Mouse (Mus musculus) forebrain, embryonic 14.5 days (tissue): ENCODE data around the gene Hist1h4b. TPM values are rescaled to one million over a fixed set of nuclear protein-coding genes. Genes with fewer than 3 reads are reported as not detected.
A peak's percentile ranks its signal among the peaks of the same experiment; 100 is the strongest.

Experiments
- ATAC-seq: fragments of 200-750 bp; cut with Nextera tagmentation; 2 replicates; pipeline ENCODE4 v1.8.0; 2017; ENCODE audit warnings: mild to moderate bottlenecking, moderate library complexity
- DNase-seq: peaks from one replicate; pipeline ENCODE4 v3.0.0-alpha.2; 2015; ENCODE audit warnings: low spot score
- H3K27ac ChIP-seq: fragments of 300-500 bp; sonication (generic); 2 replicates; pipeline ENCODE4 v1.5.1; 2014; ENCODE audit warnings: low read depth, mild to moderate bottlenecking, control low read depth, low read length, moderate library complexity
- H3K27me3 ChIP-seq: fragments of 300-500 bp; sonication (generic); replicated peaks from 2 replicates; pipeline ENCODE4 v1.6.1; 2014; ENCODE audit warnings: low read length, control low read depth, mixed read lengths; ENCODE audit not compliant: control insufficient read depth, insufficient read depth
- H3K36me3 ChIP-seq: fragments of 300-500 bp; sonication (generic); 2 replicates; pipeline ENCODE4 v1.6.1; 2014; ENCODE audit warnings: low read length, control low read depth; ENCODE audit not compliant: control insufficient read depth, insufficient read depth
- H3K4me1 ChIP-seq: fragments of 300-500 bp; sonication (generic); 2 replicates; pipeline ENCODE4 v1.6.1; 2014; ENCODE audit warnings: antibody characterized with exemption, low read length, control low read depth; ENCODE audit not compliant: control insufficient read depth, insufficient read depth
- H3K4me2 ChIP-seq: fragments of 300-500 bp; sonication (generic); 2 replicates; pipeline ENCODE4 v1.6.1; 2014; ENCODE audit warnings: mild to moderate bottlenecking, control low read depth, low read length
- H3K4me3 ChIP-seq: fragments of 300-500 bp; sonication (generic); 2 replicates; pipeline ENCODE4 v1.5.1; 2014; ENCODE audit warnings: low read depth, low read length, control low read depth
- H3K9ac ChIP-seq: fragments of 300-500 bp; sonication (generic); 2 replicates; pipeline ENCODE4 v1.6.1; 2014; ENCODE audit warnings: mild to moderate bottlenecking, low read length, control low read depth, moderate library complexity
- H3K9me3 ChIP-seq: fragments of 300-500 bp; sonication (generic); replicated peaks from 2 replicates; pipeline ENCODE4 v1.6.1; 2016; ENCODE audit warnings: low read length, control low read depth, mixed read lengths; ENCODE audit not compliant: control insufficient read depth
- WGBS: fragments of 180-500 bp; shearing (Covaris S2); extraction: QIAGEN DNeasy Blood & Tissue Kit; methylation state at CpG from one replicate; pipeline ENCODE4 v1.1.7; 2014; 5-methylcytosine and 5-hydroxymethylcytosine counted together
- polyA plus RNA-seq: library from polyadenylated mRNA; unstranded; fragments of >200 nt; fragmentation: Nextera tagmentation; extraction: Ambion mirVana; gene quantifications from 2 replicates; pipeline ENCODE4 v1.2.1, GENCODE M21; 2014

Gene Hist1h4b
- polyA plus RNA-seq, 1 experiment from 2014 or later: 4.7 TPM

DNA sequence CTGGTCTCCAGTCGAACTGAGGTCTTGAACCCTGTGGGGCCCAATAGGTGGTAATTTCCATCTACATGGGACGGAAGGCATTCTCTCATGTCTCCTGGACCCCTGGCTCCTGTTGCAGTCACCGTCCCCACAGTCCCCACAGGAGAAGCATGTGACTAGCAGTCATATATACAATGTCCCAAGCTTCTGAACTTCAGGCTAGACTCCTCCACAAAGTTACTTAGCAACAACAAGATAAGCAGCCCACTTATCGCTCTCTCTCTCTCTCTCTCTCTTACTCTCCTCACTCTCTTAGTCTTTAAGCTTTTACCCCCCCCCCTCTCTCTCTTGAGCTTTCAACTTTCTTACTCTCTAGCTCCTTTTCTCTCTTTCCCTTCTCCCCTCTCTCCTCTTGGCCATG lies 32.6 kb upstream of the Hist1h4b start:
- DNase-seq (no peak), ATAC-seq (no peak)
- H3K9ac ChIP-seq: no peak overlapping the region
- no peaks in the 10 kb centered on the region for H3K27me3 ChIP-seq
- H3K4me3 ChIP-seq: no peak overlapping the region
- no peaks in the 10 kb centered on the region for H3K4me1 ChIP-seq
- 92% methylated on average over 4 of the region's 4 CpGs for WGBS
- H3K4me2 ChIP-seq: no peak overlapping the region
- no peaks in the 10 kb centered on the region for H3K36me3 ChIP-seq
- H3K27ac ChIP-seq: no peak overlapping the region
- H3K9me3 ChIP-seq: no peaks in the 10 kb centered on the region

- no peak overlapping the region for H3K4me3 ChIP-seq
- ATAC-seq (no peak), DNase-seq (no peak)
- no peaks in the 10 kb centered on the region for H3K9me3 ChIP-seq
- no peak overlapping the region for H3K27ac ChIP-seq
- no peaks in the 10 kb centered on the region for H3K27me3 ChIP-seq
- H3K36me3 ChIP-seq: no peaks in the 10 kb centered on the region
- H3K4me1 ChIP-seq: no peaks in the 10 kb centered on the region
- no peak overlapping the region for H3K9ac ChIP-seq
- H3K4me2 ChIP-seq: no peak overlapping the region
- WGBS: 20% methylated on average over 1 of the region's 1 CpGs
Measured at GRCm38 (mm10) chr13:23725213-23725612, 31.6 kb upstream of the Hist1h4b start.

GRCm38 (mm10) chr13:23728472-23729191 lies 28.2 kb upstream of the Hist1h4b start:
- H3K27me3 ChIP-seq: no peaks in the 10 kb centered on the region
- WGBS: 90% methylated on average over 18 of the region's 18 CpGs
- H3K4me1 ChIP-seq: no peaks in the 10 kb centered on the region
- H3K9me3 ChIP-seq: no peaks in the 10 kb centered on the region
- no peak for ATAC-seq
- DNase-seq: no peak
- H3K4me3 ChIP-seq: no peak overlapping the region
- no peaks in the 10 kb centered on the region for H3K36me3 ChIP-seq
- H3K4me2 ChIP-seq: no peak overlapping the region
- no peak overlapping the region for H3K9ac ChIP-seq
- no peak overlapping the region; the same call in 1 of the 2 replicates for H3K27ac ChIP-seq

DNA sequence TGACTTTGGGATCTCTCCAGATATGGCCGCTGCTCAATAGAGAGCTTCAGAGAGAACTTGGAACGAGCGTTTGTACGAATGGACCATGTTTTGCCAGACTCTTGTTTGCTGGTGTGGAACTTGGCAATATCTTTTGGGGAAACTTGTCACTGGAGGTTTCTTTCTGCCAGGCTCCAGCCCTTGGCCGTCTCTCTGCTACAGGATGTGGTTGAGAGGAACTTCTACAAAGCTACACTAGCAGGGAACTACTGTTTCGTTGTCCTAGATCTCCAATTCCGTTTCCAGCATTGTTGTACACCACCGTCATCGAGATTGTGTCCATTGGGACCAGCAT lies 27.7 kb upstream of the Hist1h4b start:
- H3K4me1 ChIP-seq: no peaks in the 10 kb centered on the region
- no peaks in the 10 kb centered on the region for H3K27me3 ChIP-seq
- H3K27ac ChIP-seq: no peak overlapping the region; the same call in 1 of the 2 replicates
- H3K4me3 ChIP-seq: no peak overlapping the region
- H3K9me3 ChIP-seq: no peaks in the 10 kb centered on the region
- no peak for ATAC-seq
- WGBS: 96% methylated on average over 9 of the region's 9 CpGs
- no peak overlapping the region for H3K4me2 ChIP-seq
- H3K36me3 ChIP-seq: no peaks in the 10 kb centered on the region
- no peak for DNase-seq
- no peak overlapping the region for H3K9ac ChIP-seq

DNA sequence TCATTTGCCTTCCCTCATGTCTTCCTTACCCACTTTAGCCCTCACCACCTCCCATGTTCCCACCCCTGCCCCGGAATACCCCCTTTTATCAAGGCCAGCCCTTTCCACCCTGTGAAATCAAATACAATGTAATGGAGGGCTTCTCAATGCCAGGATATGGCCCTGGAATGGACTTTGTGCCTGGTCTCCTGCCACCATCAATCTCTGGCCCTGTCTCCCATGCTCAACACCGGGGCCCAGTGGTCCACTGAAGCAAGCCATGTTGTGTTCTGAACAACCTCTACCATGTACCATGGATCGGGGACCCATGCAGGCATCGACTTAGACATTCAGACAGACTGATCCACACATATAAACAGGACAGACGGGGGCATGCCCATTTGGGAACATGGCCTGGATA lies 27.1 kb upstream of the Hist1h4b start:
- Histone ChIP-seq H3K27ac (no peak overlapping the region), H3K36me3 (no peaks in the 10 kb centered on the region), H3K4me1 (no peaks in the 10 kb centered on the region), H3K4me3 (no peak overlapping the region), H3K9ac (no peak overlapping the region), H3K27me3 (no peaks in the 10 kb centered on the region), H3K4me2 (no peak overlapping the region), H3K9me3 (no peaks in the 10 kb centered on the region)
- DNase-seq (no peak), ATAC-seq (no peak)
- WGBS: 91% methylated on average over 5 of the region's 5 CpGs

- ATAC-seq (no peak), DNase-seq (no peak)
- Histone ChIP-seq H3K27ac (no peak overlapping the region), H3K4me1 (no peaks in the 10 kb centered on the region), H3K9me3 (no peaks in the 10 kb centered on the region), H3K36me3 (no peaks in the 10 kb centered on the region), H3K4me3 (no peak overlapping the region), H3K27me3 (no peaks in the 10 kb centered on the region), H3K4me2 (no peak overlapping the region), H3K9ac (no peak overlapping the region)
- 59% methylated on average over 8 of the region's 8 CpGs for WGBS
Measured at GRCm38 (mm10) chr13:23730479-23730878, 26.3 kb upstream of the Hist1h4b start.

- DNase-seq: peak; percentile 75
Measured at GRCm38 (mm10) chr13:23732156-23732804, 24.5 kb upstream of the Hist1h4b start.

DNA sequence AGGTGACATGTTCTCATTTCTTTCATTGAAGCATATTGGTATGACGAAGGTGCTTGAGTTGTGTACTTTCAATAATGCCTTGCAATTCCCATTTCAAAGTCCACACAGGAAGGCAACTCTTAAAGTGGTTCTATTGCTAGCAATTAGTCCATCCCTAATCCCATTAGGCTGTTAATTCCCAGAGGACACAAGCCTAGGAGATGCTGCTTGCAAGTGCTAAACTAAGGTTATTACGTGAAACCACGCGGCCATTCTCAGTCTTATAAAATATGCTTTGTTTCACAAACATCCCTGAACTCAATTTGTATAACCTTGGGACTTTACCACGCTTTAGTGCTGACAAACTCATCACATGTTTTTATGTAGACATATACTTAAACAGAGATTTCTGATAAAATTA lies 19.7 kb upstream of the Hist1h4b start:
- H3K36me3 ChIP-seq: no peaks in the 10 kb centered on the region
- no peak overlapping the region for H3K9ac ChIP-seq
- WGBS: 82% methylated on average over 5 of the region's 5 CpGs
- H3K27me3 ChIP-seq: no peaks in the 10 kb centered on the region
- DNase-seq (no peak), ATAC-seq (no peak)
- peaks cover 6% of the 10 kb centered on the region; the same call in 1 of the 2 replicates for H3K4me1 ChIP-seq
- no peak overlapping the region for H3K4me3 ChIP-seq
- no peak overlapping the region for H3K27ac ChIP-seq
- no peaks in the 10 kb centered on the region for H3K9me3 ChIP-seq
- H3K4me2 ChIP-seq: no peak overlapping the region

More at GRCm38 (mm10) chr13:23732156-23732804, 24.5 kb upstream of the Hist1h4b start:
- Histone ChIP-seq H3K4me3 (no peak overlapping the region), H3K27ac (no peak overlapping the region), H3K36me3 (no peaks in the 10 kb centered on the region), H3K9me3 (no peaks in the 10 kb centered on the region), H3K4me1 (no peaks in the 10 kb centered on the region), H3K4me2 (no peak overlapping the region), H3K27me3 (no peaks in the 10 kb centered on the region), H3K9ac (no peak overlapping the region)
- ATAC-seq: peak; percentile 55; the same call in 1 of the 2 replicates
- 23% methylated on average over 8 of the region's 8 CpGs for WGBS

- DNase-seq (peak; percentile 42), ATAC-seq (no peak)
- Histone ChIP-seq H3K4me3 (no peak overlapping the region), H3K27ac (peak overlapping the region; percentile 45; the same call in 1 of the 2 replicates), H3K27me3 (no peaks in the 10 kb centered on the region), H3K36me3 (no peaks in the 10 kb centered on the region), H3K4me1 (peaks cover 6% of the 10 kb centered on the region; the same call in 1 of the 2 replicates), H3K9ac (peak overlapping the region; percentile 76; the same call in 1 of the 2 replicates), H3K9me3 (no peaks in the 10 kb centered on the region), H3K4me2 (peak overlapping the region; percentile 77)
- 21% methylated on average over 4 of the region's 4 CpGs for WGBS
Measured at GRCm38 (mm10) chr13:23738041-23738440, 18.8 kb upstream of the Hist1h4b start.
